Mouse (Mus musculus) cerebellum, adult 2 months (tissue): ENCODE results near the gene Fat2. TPM values are rescaled to one million over a fixed set of nuclear protein-coding genes. Genes with fewer than 3 reads are reported as not detected.

Source experiments
- DNase-seq, 2 experiments: peaks; one replicate each; pipeline ENCODE4 v3.0.0; 2021
- H3K27ac ChIP-seq: fragments of 200-500 bp; 2 replicates; pipeline ENCODE4 v1.5.1; 2012; ENCODE audit warnings: low read length, control low read depth, inconsistent platforms; ENCODE audit not compliant: insufficient read depth
- H3K27me3 ChIP-seq: fragments of 200-500 bp; 2 replicates; pipeline ENCODE4 v1.6.1; 2012; ENCODE audit warnings: inconsistent platforms, mild to moderate bottlenecking, low read length, moderate library complexity; ENCODE audit not compliant: control insufficient read depth, insufficient read depth
- H3K4me1 ChIP-seq: fragments of 200-500 bp; 2 replicates; pipeline ENCODE4 v1.6.1; 2011; ENCODE audit warnings: low read length; ENCODE audit not compliant: control insufficient read depth, insufficient read depth
- H3K4me3 ChIP-seq: fragments of 200-500 bp; replicated peaks from 2 replicates; pipeline ENCODE3; 2011; ENCODE audit warnings: mild to moderate bottlenecking, low read depth, low read length, control low read depth; ENCODE audit not compliant: insufficient read depth
- CTCF ChIP-seq: fragments of 200-500 bp; IDR thresholded peaks from 2 replicates; pipeline ENCODE4 v1.5.1; 2011; ENCODE audit warnings: low read depth, mild to moderate bottlenecking, control low read depth, low read length, moderate library complexity, borderline replicate concordance; ENCODE audit not compliant: insufficient read depth
- POLR2A ChIP-seq: fragments of 200-500 bp; IDR thresholded peaks from 2 replicates; pipeline ENCODE4 v1.6.1; 2011; ENCODE audit warnings: low read length, control low read depth, borderline replicate concordance; ENCODE audit not compliant: insufficient read depth
- WGBS: fragments of 180-500 bp; shearing (Covaris S2); methylation state at CpG from one replicate; pipeline ENCODE4 v1.1.7; 2018; 5-methylcytosine and 5-hydroxymethylcytosine counted together
- polyA plus RNA-seq: library from polyadenylated mRNA; depleted of rRNA; stranded (reverse); fragments of >200 nt; gene quantifications from 2 replicates; pipeline ENCODE4 v1.2.3, GENCODE M21; 2012

Fat2 gene
- polyA plus RNA-seq, 1 experiment = 86.7 TPM

DNA sequence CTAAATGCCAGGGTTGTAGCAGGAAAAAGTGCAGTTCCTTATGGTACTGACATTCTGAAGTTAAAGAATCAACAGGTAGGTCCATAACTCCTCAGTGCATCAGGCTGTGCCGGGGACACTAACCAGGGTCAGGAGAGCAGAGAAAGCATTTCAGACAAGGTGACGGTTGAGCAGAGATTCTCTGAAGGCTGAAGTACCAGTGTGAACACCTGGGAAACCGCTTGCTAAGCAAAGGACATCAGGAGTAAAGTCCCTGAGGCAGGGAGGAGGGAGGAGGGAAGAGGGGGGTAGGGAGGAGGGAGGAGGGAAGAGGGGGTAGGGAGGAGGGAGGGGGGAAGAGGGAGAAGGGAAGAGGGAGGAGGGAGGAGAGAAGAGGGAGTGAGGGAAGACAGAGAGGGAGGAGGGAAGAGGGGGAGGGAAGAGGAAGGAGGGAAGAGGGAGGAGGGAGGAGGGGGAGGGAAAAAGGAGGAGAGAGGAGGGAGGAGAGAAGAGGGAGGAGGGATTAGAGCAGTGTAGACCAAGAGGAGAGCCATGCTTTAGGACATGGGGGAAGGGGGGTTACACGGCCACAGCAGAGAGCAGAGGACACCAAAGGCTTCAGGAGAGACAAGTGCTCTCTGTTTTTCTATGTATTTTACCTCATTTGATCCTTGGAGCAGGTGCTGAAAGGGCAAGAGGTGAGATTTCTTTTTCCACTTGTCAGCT is 32.2 kb upstream of the Fat2 start:
- H3K27me3 ChIP-seq = no peaks in the 10 kb centered on the region
- H3K4me1 ChIP-seq = peaks cover 38% of the 10 kb centered on the region
- 87% methylated on average over 4 of the region's 4 CpGs for WGBS
- DNase-seq = no peak
- H3K27ac ChIP-seq = no peak overlapping the region
- H3K4me3 ChIP-seq = no peak overlapping the region
- TF ChIP-seq POLR2A = no peak
- TF ChIP-seq CTCF = no peak

GRCm38 (mm10) chr11:55367783-55368182 is 31.4 kb upstream of the Fat2 start:
- Histone ChIP-seq H3K27me3 (no peaks in the 10 kb centered on the region), H3K4me3 (no peak overlapping the region), H3K27ac (no peak overlapping the region), H3K4me1 (peaks cover 38% of the 10 kb centered on the region)
- TF ChIP-seq CTCF (no peak), POLR2A (no peak)
- WGBS = 56% methylated on average over 10 of the region's 10 CpGs
- no peak for DNase-seq

GRCm38 (mm10) chr11:55365840-55366239 is 29.5 kb upstream of the Fat2 start:
- H3K4me1 ChIP-seq = peaks cover 29% of the 10 kb centered on the region
- WGBS = 49% methylated on average over 5 of the region's 5 CpGs
- no peaks in the 10 kb centered on the region for H3K27me3 ChIP-seq
- TF ChIP-seq CTCF = no peak
- TF ChIP-seq POLR2A = no peak
- H3K27ac ChIP-seq = no peak overlapping the region
- no peak overlapping the region for H3K4me3 ChIP-seq
- DNase-seq = no peak

DNA sequence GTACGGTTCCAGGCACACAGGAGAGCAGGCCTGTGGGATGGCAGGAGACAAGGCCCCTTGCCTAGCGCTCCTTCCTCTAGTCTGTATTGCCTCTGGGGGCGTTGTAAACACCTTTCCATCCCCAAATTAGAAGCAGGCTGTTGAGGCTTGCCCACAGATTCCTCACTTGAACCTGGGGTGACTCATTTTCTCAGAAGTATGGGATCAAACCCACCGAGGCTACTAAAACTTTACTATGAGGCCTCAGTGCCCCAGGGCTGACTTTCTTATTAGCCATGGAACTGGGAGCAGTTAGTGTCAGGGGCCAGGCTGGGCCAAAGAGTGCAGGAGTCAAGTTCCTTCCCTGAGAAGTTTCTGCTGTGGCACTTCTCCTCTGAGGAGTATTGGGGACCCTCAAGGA is 28.9 kb upstream of the Fat2 start:
- 62% methylated on average over 4 of the region's 4 CpGs for WGBS
- DNase-seq = no peak

DNA sequence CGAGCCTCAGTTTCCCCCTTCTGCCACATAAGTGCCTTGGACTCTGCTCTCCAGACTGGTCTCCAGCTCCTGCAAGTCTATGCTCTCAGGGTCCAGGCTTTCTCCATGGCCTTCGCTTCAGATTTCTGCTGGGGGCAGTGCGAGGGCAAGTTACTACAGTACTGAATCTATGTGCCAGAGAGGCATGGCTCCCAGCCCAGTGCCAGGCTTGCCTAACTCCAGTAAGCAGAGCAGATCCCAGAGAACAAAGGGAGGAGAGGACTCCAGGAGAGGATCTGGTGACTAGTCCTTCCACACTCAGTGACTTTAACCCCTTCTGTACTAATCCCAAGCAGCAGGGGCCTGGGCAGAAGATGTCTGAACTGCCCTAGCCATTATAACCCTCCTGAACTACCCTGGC is 28.3 kb upstream of the Fat2 start:
- WGBS = 34% methylated on average over 3 of the region's 3 CpGs
- no peak overlapping the region for H3K27ac ChIP-seq
- DNase-seq = peak; percentile 63 to 70

More for the DNA sequence above, 28.9 kb upstream of the Fat2 start:
- Histone ChIP-seq H3K4me1 (peaks cover 29% of the 10 kb centered on the region), H3K4me3 (no peak overlapping the region), H3K27me3 (no peaks in the 10 kb centered on the region), H3K27ac (no peak overlapping the region)
- TF ChIP-seq CTCF = no peak
- no peak for TF ChIP-seq POLR2A

DNA sequence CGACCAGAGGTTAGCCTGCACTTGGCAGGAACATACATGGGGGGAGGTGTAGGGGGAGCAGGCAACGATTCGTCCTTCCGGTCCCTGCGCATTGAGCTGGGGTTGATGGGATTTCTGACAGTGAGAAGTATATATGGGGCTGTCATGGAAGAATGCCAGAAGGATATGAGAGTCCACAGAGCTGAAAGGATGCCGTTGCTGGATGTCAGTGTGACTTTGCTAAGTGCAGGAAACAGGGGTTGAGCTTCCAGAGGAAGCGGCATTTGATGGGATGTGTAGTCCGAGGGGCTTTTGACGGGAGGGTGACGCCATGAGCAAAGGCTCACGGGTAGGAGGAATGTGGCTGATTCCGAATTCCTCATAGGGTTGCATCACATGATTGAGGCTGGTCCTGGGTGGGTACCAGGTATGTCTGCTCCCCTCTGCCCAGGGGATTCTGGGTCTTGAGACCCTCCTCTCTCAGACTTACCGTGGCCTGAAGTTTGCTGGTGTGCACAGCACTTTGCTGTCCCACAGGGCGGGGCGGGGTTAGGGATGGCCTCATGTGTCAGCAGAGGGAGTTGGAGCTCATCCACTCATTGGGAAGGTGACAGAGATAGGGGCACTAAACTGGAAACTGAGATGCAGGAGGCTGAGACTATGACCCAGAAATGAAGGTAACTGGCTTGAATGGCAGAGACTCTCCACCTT is 21.9 kb upstream of the Fat2 start:
- H3K27ac ChIP-seq = peak overlapping the region; percentile 85
- no peak for DNase-seq
- no peak overlapping the region for H3K4me3 ChIP-seq
- H3K4me1 ChIP-seq = peaks cover 27% of the 10 kb centered on the region
- no peaks in the 10 kb centered on the region for H3K27me3 ChIP-seq
- WGBS = 61% methylated on average over 15 of the region's 15 CpGs
- TF ChIP-seq POLR2A (no peak), CTCF (no peak)

More for the DNA sequence above, 28.3 kb upstream of the Fat2 start:
- TF ChIP-seq POLR2A = no peak
- no peak for TF ChIP-seq CTCF
- H3K4me1 ChIP-seq = peaks cover 29% of the 10 kb centered on the region
- H3K4me3 ChIP-seq = no peak overlapping the region
- H3K27me3 ChIP-seq = no peaks in the 10 kb centered on the region

GRCm38 (mm10) chr11:55356846-55357245 is 20.5 kb upstream of the Fat2 start:
- no peak; the same call in 1 of the 2 replicates for TF ChIP-seq POLR2A
- TF ChIP-seq CTCF = no peak
- Histone ChIP-seq H3K4me3 (no peak overlapping the region), H3K27me3 (no peaks in the 10 kb centered on the region), H3K4me1 (peaks cover 27% of the 10 kb centered on the region), H3K27ac (peak overlapping the region; percentile 85)
- DNase-seq = peak; percentile 96 to 99
- 10% methylated on average over 2 of the region's 2 CpGs for WGBS

GRCm38 (mm10) chr11:55341961-55342371 is 5.6 kb upstream of the Fat2 start:
- TF ChIP-seq CTCF (no peak), POLR2A (peak; percentile 69; the same call in 1 of the 2 replicates)
- peak; percentile 99 for DNase-seq
- Histone ChIP-seq H3K27ac (peak overlapping the region; percentile 74), H3K27me3 (no peaks in the 10 kb centered on the region), H3K4me3 (no peak overlapping the region), H3K4me1 (peaks cover 56% of the 10 kb centered on the region)
- WGBS = 5% methylated on average over 11 of the region's 11 CpGs
